In genomic region chr13:101693967-101694495, GRCm38 (mm10) we compare ENCODE assay signal across 8 mouse cellular contexts.
DNase-seq lines count a peak whose midpoint lies in the region; ATAC-seq and TF ChIP-seq lines count a peak whose summit lies in the region.

No protein-coding gene starts in this region.

- H3K4me2 ChIP-seq in hindbrain, embryonic 12.5 days (replicated peaks) = peak overlapping the region; percentile 95

- ATAC-seq in G1E (ENCODE audit: extremely low read depth, insufficient number of reproducible peaks, low FRiP score, poor library complexity, severe bottlenecking) = peak; percentile 76
- ATAC-seq in hindbrain, embryonic 12.5 days (ENCODE audit: low FRiP score) = peak; percentile 57

- H3K36me3 ChIP-seq in G1E (replicated peaks) = peaks cover 44% of the 10 kb centered on the region
- H3K36me3 ChIP-seq in hindbrain, embryonic 12.5 days = no peaks in the 10 kb centered on the region

- H3K9ac ChIP-seq in hindbrain, embryonic 12.5 days = peak overlapping the region; percentile 75

- peaks cover 64% of the 10 kb centered on the region for H3K4me1 ChIP-seq in G1E (ENCODE audit: insufficient read depth, low read depth, low read length)
- peaks cover 41% of the 10 kb centered on the region for H3K4me1 ChIP-seq in hindbrain, embryonic 12.5 days

- DNase-seq in G1E (ENCODE audit: low spot score) = peak; percentile 63
- DNase-seq in cerebellum, adult 18-20 months = peak; percentile 82 to 87
- DNase-seq in forelimb bud, embryonic 11.5 days (ENCODE audit: low read depth, low spot score) = peak; percentile 35
- DNase-seq in layer of hippocampus, postnatal 14 days (ENCODE audit: low spot score in 2 of 2) = peak; percentile 57 to 66
- peak; percentile 56 for DNase-seq in lung, postnatal 14 days
- peak; percentile 60 for DNase-seq in retina, adult 2 months (ENCODE audit: low read depth, low spot score)
- peak; percentile 85 for DNase-seq in thymus, postnatal 25 days

- peak overlapping the region; percentile 68 for H3K27ac ChIP-seq in hindbrain, embryonic 12.5 days

- no peak for TF ChIP-seq CTCF in G1E (IDR thresholded peaks at IDR 0.05; ENCODE audit: low read depth, low read length)

- H3K27me3 ChIP-seq in G1E (ENCODE audit: insufficient read depth, low read length) = no peaks in the 10 kb centered on the region
- H3K27me3 ChIP-seq in hindbrain, embryonic 12.5 days = no peaks in the 10 kb centered on the region

- H3K4me3 ChIP-seq in G1E (ENCODE audit: low read depth, low read length) = peak overlapping the region; percentile 70
- H3K4me3 ChIP-seq in hindbrain, embryonic 12.5 days = peak overlapping the region; percentile 54

- under 1% methylated on average over 12 of the region's 12 CpGs for WGBS in hindbrain, embryonic 12.5 days

- H3K9me3 ChIP-seq in G1E (replicated peaks) = no peaks in the 10 kb centered on the region
- H3K9me3 ChIP-seq in hindbrain, embryonic 12.5 days (replicated peaks) = no peaks in the 10 kb centered on the region

Comparison
In these comparisons a context has a peak if more than half of its experiments do, and no peak if none do; other contexts are left out.
1. Peak in every context shown above with its lines: DNase-seq, ATAC-seq, H3K4me3 ChIP-seq and H3K27ac ChIP-seq.
2. DNase-seq: peak in every context shown above with its lines; median percentile 85 in thymus, postnatal 25 days; 84 in cerebellum, adult 18-20 months; 63 in G1E; 62 in layer of hippocampus, postnatal 14 days; 60 in retina, adult 2 months; 56 in lung, postnatal 14 days; 35 in forelimb bud, embryonic 11.5 days.